Mouse (Mus musculus): ENCODE results near the gene Sowahc.

- TF ChIP-seq HCFC1 (IDR thresholded peaks at IDR 0.05; ENCODE audit: borderline replicate concordance, insufficient read depth, low read length): no peak
- no peak for TF ChIP-seq ZC3H11A (IDR thresholded peaks at IDR 0.05; ENCODE audit: borderline replicate concordance, low read depth, low read length)
- no peak for TF ChIP-seq CHD2 (IDR thresholded peaks at IDR 0.05; ENCODE audit: low read depth, low read length)
- no peak for TF ChIP-seq MAFK (IDR thresholded peaks at IDR 0.05; ENCODE audit: insufficient read depth, low read depth, low read length)
Observed at GRCm38 (mm10) chr10:59229205-59229820, 7.6 kb downstream of the Sowahc start.

All from ES-E14 (cell line).